Mouse (Mus musculus) megakaryocyte progenitor cell, adult 5-6 weeks (primary cell): ENCODE data around the gene Pkm. TPM values are rescaled to one million over a fixed set of nuclear protein-coding genes. Genes with fewer than 3 reads are reported as not detected.
A peak's percentile ranks its signal among the peaks of the same experiment; 100 is the strongest.

Experiments
- ATAC-seq: replicated peaks from 2 replicates; pipeline ENCODE4 v1.8.0; 2016; ENCODE audit warnings: mild to moderate bottlenecking, moderate TSS enrichment, inconsistent platforms; ENCODE audit not compliant: poor library complexity
- total RNA-seq, 2 experiments: library from RNA; stranded (forward) in 1 of 2; stranded (reverse) in 1 of 2; fragments of 157-497, 149-512 nt in 1 of 2; fragments of 200-1000 nt in 1 of 2; gene quantifications; 2 replicates each; pipeline versions ENCODE4 v1.2.3 to v1.2.4; 2015 to 2017

The Pkm gene
- total RNA-seq (2015) (151 and 190 TPM in 2 replicates), total RNA-seq (2017) (900 and 914 TPM in 2 replicates)

DNA sequence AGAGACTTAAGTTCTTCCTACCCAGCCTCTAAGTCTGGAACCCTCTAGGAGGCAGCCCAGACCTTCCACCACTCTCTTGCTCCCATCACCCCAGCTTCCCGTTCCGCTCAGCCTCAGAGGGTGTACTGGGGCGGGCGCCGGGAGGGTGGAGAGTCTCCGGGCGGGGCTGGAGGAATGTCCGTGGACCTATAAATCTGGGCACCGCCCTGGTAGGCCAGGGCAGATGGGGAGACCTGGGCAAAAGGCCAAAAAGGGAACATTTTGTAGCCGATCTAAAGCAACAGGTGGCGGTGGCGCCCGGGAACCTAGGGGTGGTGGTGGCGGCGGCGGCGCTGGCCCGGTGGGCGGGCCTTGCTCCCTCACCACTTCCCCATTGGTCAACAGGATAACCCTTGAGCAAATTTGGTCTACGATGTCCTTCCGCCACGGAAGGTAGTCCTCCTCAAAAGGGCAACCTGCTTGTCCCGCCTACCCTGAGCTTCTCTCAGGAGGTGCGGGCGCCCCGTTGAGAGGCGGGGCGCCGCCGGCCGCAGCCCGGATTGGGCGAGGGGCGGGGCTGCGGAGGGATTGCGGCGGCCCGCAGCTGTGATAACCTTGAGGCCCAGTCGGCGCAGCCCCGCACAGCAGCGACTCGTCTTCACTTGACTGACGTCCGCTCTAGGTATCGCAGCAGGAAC is at the start of gene Pkm:
Pkm (plus strand) TSS at position 411 of the 677 bp plus-strand sequence.
- ATAC-seq = peak; percentile 62

DNA sequence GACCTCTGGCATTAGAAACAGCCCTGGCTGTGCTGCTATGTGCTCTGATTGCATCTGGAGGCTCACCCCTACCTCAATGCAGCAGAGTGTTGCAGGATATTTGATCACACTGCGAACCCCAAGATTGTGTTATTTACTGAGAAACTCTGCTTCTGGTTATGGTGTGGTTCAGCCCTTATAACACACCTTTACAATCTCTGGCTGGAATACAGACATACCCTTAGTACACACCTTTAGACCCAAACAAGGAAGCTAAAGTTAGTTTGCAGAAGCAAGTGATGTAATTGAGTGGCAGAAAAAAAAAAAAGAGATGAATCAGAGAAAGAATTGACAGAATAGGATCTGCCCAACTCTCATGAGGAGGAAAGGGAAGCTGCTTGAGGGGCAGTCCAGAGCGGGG is 45.2 kb upstream of the Pkm start:
- ATAC-seq = no peak

DNA sequence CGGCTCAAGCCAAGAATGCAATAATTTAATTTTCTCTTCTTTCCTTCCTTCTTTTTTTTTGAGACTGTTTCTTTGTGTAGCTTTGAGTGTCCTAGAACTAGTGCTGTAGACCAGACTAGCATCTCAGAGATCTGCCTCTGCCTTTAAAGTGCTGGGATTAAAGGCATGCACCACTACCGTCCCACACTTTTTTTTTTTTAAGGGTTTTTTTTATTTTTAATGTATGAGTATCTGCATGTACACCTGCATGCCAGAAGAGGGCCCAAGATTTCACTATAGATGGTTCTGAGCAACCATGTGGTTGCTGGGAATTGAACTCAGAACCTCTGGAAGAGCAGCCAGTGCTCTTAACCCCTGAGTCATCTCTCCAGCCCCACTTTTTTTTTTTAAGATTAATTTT is 40.4 kb upstream of the Pkm start:
- ATAC-seq = no peak

DNA sequence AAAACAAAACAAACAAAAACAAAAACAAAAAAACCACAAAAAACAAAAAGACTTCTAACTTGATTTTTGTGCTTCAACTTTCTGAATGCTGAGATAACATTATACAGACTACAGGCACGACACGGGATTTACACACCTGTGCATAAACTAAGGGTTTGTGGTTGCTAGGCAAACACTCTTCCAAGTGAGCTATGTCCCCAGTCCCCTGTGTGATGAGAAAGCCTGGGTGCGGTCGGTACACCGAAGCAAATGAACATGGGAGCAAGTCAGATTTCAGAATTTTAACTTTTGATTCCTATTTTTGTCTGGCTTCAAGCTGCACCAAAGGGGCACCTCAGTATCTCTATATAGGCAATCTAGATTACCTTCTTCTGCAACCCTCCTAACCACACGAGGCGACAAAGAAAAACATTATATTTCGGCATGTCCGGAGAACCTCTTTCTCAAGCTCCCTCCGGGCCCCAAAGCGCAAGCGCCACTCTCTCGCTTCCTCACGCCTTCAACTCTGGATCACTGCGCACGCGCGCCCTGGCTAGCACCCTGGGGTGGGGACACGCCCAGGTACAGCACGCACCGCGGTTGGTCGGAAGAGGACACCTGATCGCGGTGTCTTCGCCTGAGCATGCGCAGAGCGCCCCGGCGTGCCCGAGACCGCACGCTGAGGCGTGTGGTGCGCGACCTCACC is 39.4 kb upstream of the Pkm start, which contains the start of gene Parp6:
Parp6 (plus strand) TSS at position 663 of the 685 bp plus-strand sequence.
- ATAC-seq = peak; percentile 96

DNA sequence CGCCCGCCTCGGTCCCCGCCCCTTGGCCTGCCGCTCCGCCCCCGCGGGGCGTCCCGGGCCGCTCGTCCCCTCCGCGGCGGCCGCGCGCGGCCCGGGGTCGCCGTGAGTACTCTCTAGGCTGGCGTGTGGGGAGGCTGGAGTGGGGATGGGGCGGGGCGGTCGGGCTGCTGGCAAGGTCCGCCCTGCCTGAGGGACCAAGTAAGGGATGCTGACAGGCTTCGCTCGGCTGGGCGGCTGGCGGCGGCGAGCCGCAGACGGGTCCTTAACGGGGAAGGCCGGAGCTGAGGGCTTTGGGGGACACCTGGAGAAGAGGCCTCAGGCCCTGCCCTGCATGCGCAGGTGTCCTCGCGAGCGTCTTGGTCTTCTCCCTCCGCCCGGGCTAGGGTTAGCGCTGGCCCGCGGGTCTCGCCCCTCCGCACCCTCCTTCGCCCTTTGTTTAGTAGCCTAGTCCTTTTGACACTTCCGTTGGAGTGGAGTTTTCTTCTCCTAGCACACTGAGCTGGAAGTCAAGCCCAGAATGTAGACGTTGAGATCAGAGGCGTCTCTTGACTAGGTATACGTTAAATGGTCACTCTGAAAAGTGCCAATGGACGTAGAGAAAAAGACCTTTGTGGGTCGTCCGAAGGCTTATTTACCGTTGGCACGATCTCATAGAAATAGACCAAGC is 38.7 kb upstream of the Pkm start:
- peak; percentile 14 for ATAC-seq

DNA sequence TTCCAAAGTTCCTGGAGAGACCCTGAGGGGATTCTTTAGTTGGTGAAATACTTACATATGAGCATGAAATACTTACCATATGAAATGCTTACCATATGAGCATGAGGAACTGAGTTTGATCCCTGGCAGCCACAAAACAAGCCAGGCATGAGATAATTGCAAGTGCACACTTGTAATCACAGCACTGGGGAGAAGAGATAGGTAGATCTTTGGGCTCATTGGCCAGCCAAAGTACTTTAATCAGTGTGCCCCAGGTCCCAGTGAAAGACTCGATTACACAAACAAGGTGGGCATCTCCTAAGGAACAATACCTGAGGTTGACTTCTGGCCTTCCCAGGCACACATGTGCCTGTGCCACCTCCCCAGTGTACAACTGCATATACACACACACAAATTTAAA is 17.8 kb upstream of the Pkm start:
- ATAC-seq = peak; percentile 52

DNA sequence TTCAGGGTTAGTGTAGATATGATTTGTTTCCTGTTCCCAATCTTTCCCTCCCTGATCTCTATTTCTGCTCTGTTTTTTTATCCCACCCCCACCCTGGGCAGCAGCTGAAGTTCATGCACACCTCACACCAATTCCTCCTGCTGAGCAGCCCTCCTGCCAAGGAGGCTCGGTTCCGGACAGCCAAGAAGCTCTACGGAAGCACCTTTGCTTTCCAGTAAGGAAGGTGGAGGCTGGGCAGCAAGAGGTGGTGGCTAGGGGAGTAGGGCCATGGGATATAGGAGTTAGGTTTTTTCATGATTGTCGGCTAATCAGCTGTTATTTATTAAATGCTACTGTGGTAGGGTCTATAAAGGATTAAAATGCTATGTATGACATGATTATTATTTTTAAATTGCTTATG is 16.2 kb upstream of the Pkm start:
- no peak for ATAC-seq

DNA sequence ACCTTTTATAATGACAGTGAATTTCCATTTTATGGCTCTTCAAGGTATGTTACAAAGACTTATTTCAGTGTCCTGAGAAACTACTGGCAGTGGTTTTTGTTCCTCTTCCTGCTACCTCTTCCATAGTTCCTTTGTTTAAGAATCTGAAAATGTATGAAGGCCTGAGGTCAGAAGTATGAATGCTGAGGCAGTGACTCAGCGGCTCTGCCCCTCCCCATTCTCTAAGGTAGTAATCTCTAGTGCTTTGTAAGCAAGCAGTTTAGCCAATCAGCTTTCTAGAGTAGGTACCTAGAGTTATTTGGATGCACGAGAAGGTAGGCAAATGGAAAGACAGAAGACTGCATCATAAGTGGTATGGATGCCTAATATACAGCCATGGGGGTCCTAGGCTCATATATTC is 14.8 kb upstream of the Pkm start:
- no peak for ATAC-seq

DNA sequence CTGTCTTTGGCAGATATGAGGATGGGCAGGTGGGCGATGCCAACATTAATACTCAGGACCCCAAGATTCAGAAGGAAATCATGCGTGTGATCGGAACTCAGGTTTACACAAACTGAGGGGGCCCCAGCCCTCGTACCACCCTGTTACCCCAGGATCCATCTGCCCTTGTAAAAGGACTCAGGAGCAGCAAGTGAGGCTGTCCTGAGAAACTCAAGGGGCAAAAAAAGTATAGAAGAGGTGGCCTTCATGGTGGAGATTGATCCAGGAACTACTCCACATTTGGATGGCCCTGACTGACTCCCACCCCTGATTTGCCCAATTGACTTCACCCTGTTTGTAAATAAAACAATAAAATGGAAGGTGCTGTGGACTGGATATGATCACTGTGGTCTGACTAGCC is 6.3 kb upstream of the Pkm start:
- ATAC-seq = no peak

DNA sequence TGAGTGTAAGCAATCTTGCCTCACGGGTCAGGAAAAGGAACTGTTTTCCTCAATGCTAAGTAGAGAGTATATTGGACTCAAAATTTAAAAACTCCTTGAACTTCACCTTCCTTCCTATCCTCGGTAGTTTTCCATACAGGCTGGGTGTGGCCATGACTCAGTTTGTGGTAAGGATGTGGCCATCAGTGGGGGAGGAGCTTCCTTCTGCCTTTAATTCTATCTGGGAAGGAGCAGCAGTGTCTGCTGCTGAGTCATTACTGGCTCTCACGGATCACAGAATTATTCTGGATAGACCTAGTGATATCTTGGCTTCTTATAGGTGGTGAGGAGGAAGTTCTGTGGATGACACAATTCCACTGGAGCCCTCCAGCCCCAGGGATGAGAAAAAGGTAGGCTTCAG is 2.8 kb upstream of the Pkm start:
- ATAC-seq = peak; percentile 49

DNA sequence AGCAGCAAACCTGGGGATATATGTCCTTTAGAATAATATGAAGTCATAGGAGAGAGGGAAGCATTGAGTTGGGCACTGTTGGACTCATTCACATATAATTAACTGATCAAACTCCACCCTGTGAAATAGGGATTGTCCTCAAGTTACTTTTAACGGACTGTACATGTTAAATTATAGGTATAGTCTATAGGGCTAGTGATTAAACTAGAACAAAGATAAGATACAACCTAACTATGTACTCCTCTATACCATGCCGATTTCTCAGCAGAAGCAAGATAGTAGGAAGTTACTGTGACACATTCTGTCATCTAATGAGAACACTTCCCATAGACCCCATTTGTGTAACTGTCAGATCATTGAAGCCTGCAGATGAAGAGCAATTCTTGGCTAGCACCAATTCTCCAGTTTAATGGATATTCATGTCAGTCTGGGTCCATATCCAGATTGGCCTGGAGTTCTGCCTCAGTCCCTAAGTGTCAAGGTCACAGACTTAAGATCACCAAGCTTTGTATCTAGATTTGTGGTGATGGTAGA is 1.7 kb upstream of the Pkm start:
- no peak for ATAC-seq

DNA sequence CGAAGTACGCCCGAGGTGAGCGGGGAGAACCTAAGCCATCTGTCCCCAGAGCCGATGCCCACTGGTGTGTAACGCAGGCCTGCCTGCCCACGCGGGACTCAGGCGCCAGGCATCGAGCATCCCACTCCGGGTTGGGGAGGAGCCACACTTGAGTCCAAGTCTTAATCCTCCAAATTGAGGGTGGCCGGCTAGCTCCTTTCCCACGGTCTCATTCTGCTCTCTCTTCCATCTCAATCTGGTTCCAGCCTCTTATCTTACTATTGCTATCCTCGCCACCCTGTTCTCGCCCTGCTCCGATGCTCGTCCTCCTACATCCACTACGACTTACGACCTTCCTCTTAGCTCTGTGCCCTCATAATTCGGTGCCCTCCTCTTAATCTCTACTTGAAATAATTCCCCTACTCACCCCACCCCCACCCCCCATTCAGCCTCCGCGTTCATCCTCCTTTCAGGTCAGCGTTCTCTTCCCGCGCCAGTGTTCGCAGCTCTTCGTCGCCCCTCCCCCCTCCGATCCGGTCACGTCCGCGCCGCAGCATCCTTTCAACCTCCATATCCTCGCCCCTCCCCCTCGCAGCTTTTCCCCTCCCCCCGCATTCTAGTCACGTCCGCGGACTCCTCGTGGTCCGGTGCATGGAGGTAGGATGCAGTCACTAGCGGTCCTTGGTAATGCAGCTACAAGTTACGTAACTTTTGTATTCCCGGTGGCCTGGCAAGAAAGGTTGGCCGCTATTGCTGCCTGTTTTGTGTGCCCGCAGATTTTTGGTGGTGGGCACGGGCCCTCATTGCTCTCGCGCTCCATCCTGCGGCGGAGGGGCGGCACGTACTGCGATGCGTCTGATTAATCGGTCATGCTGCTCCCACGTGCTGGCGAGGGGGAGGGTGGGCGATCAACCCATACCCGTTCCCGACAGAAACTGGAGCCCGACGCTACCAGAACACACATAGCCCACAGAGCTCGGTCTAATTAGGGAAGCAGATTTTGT is 758 bp downstream of the Pkm start:
- peak; percentile 12 for ATAC-seq

DNA sequence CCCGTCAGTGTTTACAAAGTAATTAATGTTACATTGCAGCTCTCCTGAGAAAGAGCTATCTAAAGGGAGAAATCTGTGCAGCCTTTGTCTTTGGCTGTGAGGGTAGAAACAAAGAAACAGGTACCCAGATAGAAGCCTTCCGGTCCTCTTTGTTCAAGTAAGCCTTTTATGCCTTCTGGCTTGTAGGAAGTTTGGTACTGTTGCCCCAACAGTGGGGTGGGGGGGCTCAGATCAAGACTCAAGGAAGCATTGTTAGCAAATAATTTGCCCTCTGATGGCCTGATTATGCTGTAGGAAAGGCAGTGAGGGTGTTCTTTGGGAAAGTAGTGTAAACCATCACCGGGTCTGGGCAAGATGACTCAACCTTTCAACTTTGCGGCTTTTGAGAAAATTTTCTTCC is 2.0 kb downstream of the Pkm start:
- no peak for ATAC-seq

DNA sequence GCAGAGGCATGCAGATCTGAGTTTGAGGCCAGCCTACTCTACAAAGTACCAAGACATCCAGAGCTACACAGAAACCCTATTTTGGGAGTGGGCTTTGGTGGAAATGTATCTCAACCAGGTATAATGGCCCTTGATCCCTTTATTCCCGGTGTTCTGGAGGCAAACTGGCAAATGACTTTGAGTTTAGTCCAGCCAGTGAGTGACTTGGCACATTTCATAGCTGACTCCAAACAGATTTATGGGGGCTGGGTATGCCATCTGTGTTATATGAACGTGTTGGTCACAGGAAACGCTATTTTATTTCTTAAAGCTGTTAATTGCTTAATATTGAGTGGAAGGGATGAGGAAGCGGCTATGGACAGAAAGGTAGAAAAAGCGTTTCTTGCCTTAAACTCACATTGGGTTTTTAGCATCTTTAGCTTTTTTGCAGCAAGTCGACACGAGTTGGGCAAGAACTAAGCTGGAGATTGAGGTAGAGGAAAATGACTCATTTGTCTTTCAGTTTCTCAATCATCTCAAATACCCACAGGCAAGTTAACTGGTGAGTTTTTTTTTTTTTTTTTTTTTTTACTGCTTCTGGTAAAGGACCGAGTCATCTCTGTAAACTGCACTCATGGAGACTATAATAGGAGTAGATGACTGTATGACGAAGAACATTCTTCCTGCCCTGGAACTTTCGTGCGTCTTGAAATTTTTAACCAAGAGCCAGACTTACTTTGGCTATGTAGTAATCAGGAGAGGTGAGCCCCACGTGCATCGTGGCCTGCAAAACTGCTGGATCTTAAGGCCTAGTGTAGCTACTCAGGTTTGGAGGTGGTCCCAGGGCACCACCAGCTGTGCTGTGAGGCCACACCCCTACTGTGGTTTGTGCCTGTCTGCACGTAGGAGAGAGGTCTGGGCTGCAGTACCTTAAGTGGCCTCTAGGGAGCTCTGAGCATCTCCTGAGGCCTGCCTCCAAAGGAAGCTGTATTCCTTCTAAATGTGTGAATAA is 3.2 kb downstream of the Pkm start:
- ATAC-seq = peak; percentile 63

DNA sequence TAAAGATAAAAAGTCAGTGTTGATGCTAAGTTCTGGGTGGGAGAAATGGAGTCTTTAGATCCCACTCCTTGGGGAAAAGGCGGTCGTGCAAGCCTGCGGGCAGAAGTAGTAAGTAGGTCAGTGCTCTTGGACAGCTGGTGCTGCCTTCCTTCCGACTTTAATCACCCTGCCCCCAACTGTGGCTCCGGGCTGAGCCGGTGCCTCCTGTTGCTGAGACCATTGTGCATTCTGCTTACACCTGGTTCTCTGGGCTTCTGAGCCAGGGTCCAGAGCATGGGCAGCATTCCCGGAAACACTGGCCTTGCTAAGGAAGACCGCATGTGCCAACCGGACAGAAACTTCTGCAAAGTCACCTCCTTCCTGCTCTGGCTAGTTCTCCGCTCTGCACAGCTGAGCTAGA is 4.3 kb downstream of the Pkm start:
- no peak for ATAC-seq

DNA sequence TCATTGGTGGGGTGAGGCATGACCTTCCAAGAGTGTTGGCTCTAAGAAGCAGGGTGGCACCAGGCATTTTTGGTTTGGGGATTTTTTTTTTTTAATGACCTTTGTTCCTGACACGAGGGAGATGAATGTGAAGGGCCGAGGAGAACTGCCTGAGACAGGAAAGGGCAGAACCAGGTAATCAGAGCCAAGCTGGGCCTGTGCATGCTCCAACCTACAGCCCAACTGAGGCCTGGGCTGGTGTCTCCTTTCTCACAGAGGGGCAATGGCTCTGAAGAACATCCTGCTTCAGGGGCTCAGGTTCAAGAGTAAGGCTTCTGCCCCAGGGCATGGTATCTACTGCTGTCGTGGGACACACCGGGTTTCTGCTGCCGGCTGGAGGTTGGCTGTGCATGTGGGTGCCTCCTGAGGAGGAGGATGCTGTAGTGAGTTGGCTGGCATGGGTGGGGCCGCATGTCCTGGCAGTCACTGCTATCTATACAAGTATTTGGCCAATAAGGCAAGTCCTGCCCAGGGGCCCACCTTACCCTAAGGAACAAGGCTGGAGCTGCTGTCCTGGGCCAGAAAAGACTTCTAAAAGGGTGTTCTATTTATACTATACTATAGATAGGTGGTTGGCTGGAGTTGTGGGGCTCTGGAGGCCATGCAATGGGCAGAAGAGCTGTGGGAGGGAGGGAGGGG is 5.3 kb downstream of the Pkm start:
- no peak for ATAC-seq

DNA sequence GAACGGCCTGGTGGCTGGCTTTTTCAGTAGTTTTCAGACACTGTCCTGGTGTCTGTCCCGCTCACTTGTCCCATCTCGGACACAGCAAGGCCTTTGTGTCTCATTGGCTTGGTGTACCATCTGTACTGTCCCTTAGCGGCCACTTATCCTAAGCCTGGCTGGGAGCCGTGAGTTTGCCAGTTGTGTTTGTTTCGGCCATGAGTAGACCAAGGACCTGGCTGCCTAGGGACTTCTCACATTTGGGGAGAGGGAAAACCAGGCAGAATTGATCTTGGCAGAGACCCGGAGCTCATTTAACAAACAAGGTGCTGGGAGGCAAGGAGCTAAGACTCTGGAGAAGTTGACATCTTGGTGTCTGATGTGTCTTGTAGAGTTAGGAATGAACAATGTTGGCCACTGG is 7.1 kb downstream of the Pkm start:
- ATAC-seq = no peak

DNA sequence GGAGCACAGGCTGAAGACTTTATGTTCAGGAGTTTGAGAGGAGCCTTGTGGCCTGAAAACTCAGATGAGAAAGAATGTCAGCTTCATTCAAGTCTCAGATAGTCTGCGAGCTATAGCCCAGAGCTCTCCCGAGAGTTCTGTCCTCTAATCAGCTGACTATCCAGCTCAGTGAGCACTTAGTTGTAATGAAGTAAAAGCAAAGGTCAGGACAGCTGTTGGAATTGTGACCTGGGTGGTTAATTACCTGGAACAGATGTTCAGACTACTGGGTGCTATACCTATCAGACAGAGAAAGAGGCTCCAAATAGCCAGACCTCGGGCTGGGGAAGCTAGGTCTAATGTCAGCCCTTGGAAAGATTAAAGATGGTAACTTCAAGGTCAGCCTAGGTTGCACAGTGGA is 7.8 kb downstream of the Pkm start:
- no peak for ATAC-seq
